Comparison of ENCODE assay signal across 24 mouse cellular contexts in genomic region chr7:95738725-95739245, GRCm38 (mm10).
DNase-seq lines count a peak whose midpoint lies in the region; TF ChIP-seq lines count a peak whose summit lies in the region.
"Had no signal": no experiment of that assay in that cellular context is flagged by ENCODE, and none has a peak within 500 bp of the region (broad histone marks: within the 10 kb centered on the region; RNA-seq: fewer than 3 reads in every experiment).

No protein-coding gene starts in this region.

- H3K27me3 ChIP-seq in C2C12 (ENCODE audit: control insufficient read depth, insufficient read depth, insufficient read length): no peaks in the 10 kb centered on the region
- H3K27me3 ChIP-seq: CH12.LX; embryonic facial prominence, embryonic 13.5 days; forebrain, embryonic 13.5 days; hindbrain, embryonic 13.5 days; intestine, embryonic 15.5 days had no signal

- H3K4me3 ChIP-seq in C2C12 (ENCODE audit: insufficient read depth, poor library complexity, severe bottlenecking): no peak overlapping the region
- H3K4me3 ChIP-seq in embryonic fibroblast, embryonic 13.5 days (ENCODE audit: insufficient read depth, low read length): no peak overlapping the region
- H3K4me3 ChIP-seq: embryonic facial prominence, embryonic 10.5 days; embryonic facial prominence, embryonic 13.5 days; forebrain, embryonic 10.5 days; forebrain, embryonic 13.5 days; hindbrain, embryonic 10.5 days; hindbrain, embryonic 13.5 days; intestine, embryonic 15.5 days had no signal

- intact Hi-C loops in left cerebral cortex, postnatal 4 days (cut with DNase I): no loop called here

- DNase-seq in NIH3T3 (ENCODE audit: low read depth): peak; percentile 1
- no peak for DNase-seq in thymus, postnatal 36 days
- no peak for DNase-seq in adrenal gland, postnatal 14 days
- DNase-seq in left cerebral cortex, postnatal 4 days: no peak
- DNase-seq: adrenal gland, postnatal 10 days; cerebellum, adult 2 months; cerebellum, adult 9-11 months; cerebellum, postnatal 36 days; embryo, embryonic 11 days; gastrocnemius, postnatal 10 days; gastrocnemius, postnatal 36 days; heart, postnatal 36 days; kidney, adult 11 months had no signal

- H3ac ChIP-seq in C2C12 (ENCODE audit: control insufficient read depth, insufficient read length, low read depth): no peak overlapping the region

- no peak for TF ChIP-seq CTCF in C2C12 (IDR thresholded peaks at IDR 0.05; ENCODE audit: control insufficient read depth, insufficient read depth, insufficient read length)
- TF ChIP-seq CTCF in embryonic fibroblast, embryonic 13.5 days (IDR thresholded peaks at IDR 0.05; ENCODE audit: borderline replicate concordance, insufficient read depth, low read length): no peak

- TF ChIP-seq POLR2A in embryonic fibroblast, embryonic 13.5 days (IDR thresholded peaks at IDR 0.05; ENCODE audit: low read depth, low read length): no peak

- H3K79me3 ChIP-seq in C2C12 (ENCODE audit: low read depth): no peaks in the 10 kb centered on the region

- H3K36me3 ChIP-seq in C2C12 (ENCODE audit: control insufficient read depth, insufficient read depth): no peaks in the 10 kb centered on the region
- H3K36me3 ChIP-seq: embryonic facial prominence, embryonic 10.5 days; embryonic facial prominence, embryonic 13.5 days; forebrain, embryonic 10.5 days; G1E; hindbrain, embryonic 10.5 days; hindbrain, embryonic 13.5 days; intestine, embryonic 15.5 days had no signal

- H3K27ac ChIP-seq in embryonic fibroblast, embryonic 13.5 days (ENCODE audit: insufficient read depth, low read length): peak overlapping the region; percentile 37; the same call in 1 of the 2 replicates
- H3K27ac ChIP-seq: embryonic facial prominence, embryonic 10.5 days; embryonic facial prominence, embryonic 13.5 days; forebrain, embryonic 10.5 days; forebrain, embryonic 13.5 days; hindbrain, embryonic 10.5 days; hindbrain, embryonic 13.5 days; intestine, embryonic 15.5 days had no signal

- H3K4me1 ChIP-seq in embryonic fibroblast, embryonic 13.5 days (ENCODE audit: control insufficient read depth, insufficient read depth, low read length): peaks cover 2% of the 10 kb centered on the region; the same call in 1 of the 2 replicates
- H3K4me1 ChIP-seq: forebrain, embryonic 13.5 days; hindbrain, embryonic 10.5 days; hindbrain, embryonic 13.5 days; intestine, embryonic 15.5 days had no signal

- no peaks in the 10 kb centered on the region for H3K79me2 ChIP-seq in C2C12 (ENCODE audit: control insufficient read depth, insufficient read depth)

TF ChIP-seq in C2C12, 6 proteins besides CTCF, POLR2A, EP300 and RAD21:
- peak; percentile 73 for TF ChIP-seq CEBPB (IDR thresholded peaks at IDR 0.05; ENCODE audit: low read depth)
- no peak for TF ChIP-seq MYOG (IDR thresholded peaks at IDR 0.05; ENCODE audit: control insufficient read depth, extremely low read depth, insufficient read length)
- peak; percentile 44 for TF ChIP-seq USF1 (IDR thresholded peaks at IDR 0.05; ENCODE audit: low read depth)
- TF ChIP-seq MAX (IDR thresholded peaks at IDR 0.05): no peak
- peak; percentile 55 for TF ChIP-seq FOSL1 (IDR thresholded peaks at IDR 0.05; ENCODE audit: insufficient read depth, low read length, poor library complexity, severe bottlenecking)
- TF ChIP-seq MYOD1 (IDR thresholded peaks at IDR 0.05; ENCODE audit: control insufficient read depth, insufficient read length, low read depth): peak; percentile 82
